Mouse (Mus musculus) limb, embryonic 15.5 days (tissue): ENCODE measurements at regions not wholly inside any gene's neighbourhood (a gene's known extent, or its start where the extent isn't known, plus 50 kb on each side); places are given as distances from the start of the nearest gene placed in this dataset.
A peak's percentile ranks its signal among the peaks of the same experiment; 100 is the strongest.

Experiments
- ATAC-seq: fragments of 200-750 bp; cut with Nextera tagmentation; 2 replicates; pipeline ENCODE4 v1.8.0; 2017; ENCODE audit warnings: low read depth, moderate TSS enrichment; ENCODE audit not compliant: insufficient number of reproducible peaks, low FRiP score, low TSS enrichment
- H3K27ac ChIP-seq: fragments of 300-500 bp; sonication (generic); 2 replicates; pipeline ENCODE4 v1.5.1; 2015; ENCODE audit warnings: moderate library complexity, mild to moderate bottlenecking, inconsistent platforms
- H3K27me3 ChIP-seq: fragments of 300-500 bp; sonication (generic); 2 replicates; pipeline ENCODE4 v1.6.1; 2015; ENCODE audit warnings: inconsistent platforms
- H3K36me3 ChIP-seq: fragments of 300-500 bp; sonication (generic); 2 replicates; pipeline ENCODE4 v1.6.1; 2015; ENCODE audit warnings: inconsistent platforms
- H3K4me1 ChIP-seq: fragments of 300-500 bp; sonication (generic); 2 replicates; pipeline ENCODE4 v1.6.1; 2015; ENCODE audit warnings: inconsistent platforms
- H3K4me2 ChIP-seq: fragments of 300-500 bp; sonication (generic); 2 replicates; pipeline ENCODE4 v1.6.1; 2015; ENCODE audit warnings: mild to moderate bottlenecking, inconsistent platforms
- H3K4me3 ChIP-seq: fragments of 300-500 bp; sonication (generic); 2 replicates; pipeline ENCODE4 v1.5.1; 2015; ENCODE audit warnings: mild to moderate bottlenecking, inconsistent platforms
- H3K9ac ChIP-seq: fragments of 300-500 bp; sonication (generic); 2 replicates; pipeline ENCODE4 v1.6.1; 2015; ENCODE audit warnings: inconsistent platforms
- H3K9me3 ChIP-seq: fragments of 300-500 bp; sonication (generic); 2 replicates; pipeline ENCODE4 v1.6.1; 2016; ENCODE audit warnings: inconsistent platforms
- WGBS: fragments of 180-500 bp; shearing (Covaris S2); methylation state at CpG from one replicate; pipeline ENCODE4 v1.1.7; 2015; 5-methylcytosine and 5-hydroxymethylcytosine counted together

DNA sequence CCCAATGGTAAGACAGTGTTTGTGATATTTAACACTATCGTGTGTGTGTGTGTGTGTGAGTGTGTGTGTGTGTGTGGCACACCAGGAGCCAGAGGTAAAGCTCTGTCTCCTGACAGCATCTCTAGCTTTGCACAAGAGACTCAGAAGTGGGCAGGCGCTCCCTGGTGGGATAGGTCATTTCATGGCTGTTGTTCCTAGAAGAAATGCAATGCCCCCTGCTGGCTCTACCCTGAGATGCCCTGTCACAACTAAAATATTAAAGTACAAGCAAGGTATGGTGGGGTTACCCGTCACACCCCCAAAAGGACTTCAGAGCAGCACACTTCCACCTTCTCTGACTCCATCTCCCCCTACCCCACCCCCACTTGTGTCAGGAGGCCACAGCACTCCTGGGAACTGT, 207.2 kb downstream of the Rpap3 start:
- Histone ChIP-seq H3K27ac (peak overlapping the region; percentile 23; the same call in 1 of the 2 replicates), H3K4me2 (no peak overlapping the region), H3K36me3 (no peaks in the 10 kb centered on the region), H3K9me3 (no peaks in the 10 kb centered on the region), H3K9ac (no peak overlapping the region), H3K4me1 (no peaks in the 10 kb centered on the region), H3K4me3 (no peak overlapping the region), H3K27me3 (no peaks in the 10 kb centered on the region)
- WGBS = 88% methylated on average over 3 of the region's 3 CpGs
- ATAC-seq = no peak

DNA sequence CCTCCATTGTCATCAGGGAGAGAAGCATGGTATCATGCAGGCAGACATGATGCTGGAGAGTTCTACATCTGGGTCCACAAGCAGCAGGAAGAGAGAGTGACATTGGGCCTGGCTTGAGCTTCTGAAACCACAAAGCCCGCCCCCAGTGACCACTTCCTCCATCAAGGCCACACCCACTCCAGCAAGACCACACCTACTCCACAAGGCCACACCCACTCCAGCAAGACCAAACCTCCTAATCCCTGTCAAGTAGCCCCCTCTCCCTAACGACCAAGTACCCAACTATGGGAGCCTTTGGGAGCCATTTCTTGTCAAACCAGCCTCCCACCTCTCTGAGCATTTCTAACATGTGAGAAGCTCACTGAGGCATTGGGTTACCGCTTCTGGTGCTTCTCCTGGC, 209.6 kb downstream of the Rpap3 start:
- 88% methylated on average over 3 of the region's 3 CpGs for whole genome bisulfite sequencing
- no peak overlapping the region for H3K4me3 ChIP-seq
- no peak overlapping the region for H3K9ac ChIP-seq
- no peaks in the 10 kb centered on the region for H3K4me1 ChIP-seq
- H3K27ac ChIP-seq = no peak overlapping the region
- H3K4me2 ChIP-seq = no peak overlapping the region
- no peak for ATAC-seq
- H3K9me3 ChIP-seq = no peaks in the 10 kb centered on the region
- no peaks in the 10 kb centered on the region for H3K27me3 ChIP-seq
- H3K36me3 ChIP-seq = no peaks in the 10 kb centered on the region

DNA sequence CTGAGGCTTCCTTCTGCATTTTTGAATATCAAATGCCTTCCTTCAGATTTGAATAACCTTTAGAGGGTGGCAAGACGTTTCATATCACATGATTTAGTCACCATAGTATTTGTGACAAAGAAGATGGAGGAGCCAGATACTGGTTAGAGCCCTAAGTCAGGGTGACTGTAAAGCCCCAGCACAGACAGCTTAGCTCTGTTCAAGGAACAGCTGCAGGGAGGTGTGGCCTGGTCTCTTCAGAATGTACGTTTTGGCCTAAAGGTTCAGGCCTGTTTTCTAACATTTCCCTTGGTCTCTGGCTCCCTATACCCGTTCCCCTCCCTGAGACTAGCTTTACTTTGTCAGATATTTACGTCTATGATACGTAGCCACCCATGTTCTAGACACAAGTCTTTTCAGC, 212.3 kb downstream of the Rpap3 start:
- no peak for ATAC-seq
- 78% methylated on average over 5 of the region's 5 CpGs for WGBS
- Histone ChIP-seq H3K36me3 (no peaks in the 10 kb centered on the region), H3K27me3 (no peaks in the 10 kb centered on the region), H3K9ac (no peak overlapping the region), H3K27ac (no peak overlapping the region), H3K4me2 (no peak overlapping the region), H3K9me3 (no peaks in the 10 kb centered on the region), H3K4me3 (no peak overlapping the region), H3K4me1 (no peaks in the 10 kb centered on the region)

DNA sequence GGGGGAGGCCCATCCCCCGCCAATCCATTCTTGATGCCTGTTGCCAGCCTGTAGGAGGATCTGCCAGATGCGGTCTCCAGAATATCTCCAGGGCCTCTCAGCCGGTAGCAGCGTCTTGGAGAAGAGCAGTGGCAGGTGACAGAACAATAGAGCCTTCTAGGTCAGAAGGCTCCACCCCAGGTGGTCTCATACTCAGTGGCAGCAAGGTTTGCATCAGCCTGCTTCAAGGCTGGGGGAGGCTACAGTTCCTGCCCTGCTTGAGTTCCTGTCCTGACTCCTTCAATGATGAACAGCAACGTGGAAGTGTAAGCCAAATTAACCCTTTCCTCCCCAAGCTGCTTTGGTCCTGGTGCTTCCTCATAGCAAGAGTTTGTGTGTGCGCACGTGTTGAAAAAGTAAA, 213.8 kb downstream of the Rpap3 start:
- Histone ChIP-seq H3K27ac (no peak overlapping the region), H3K9me3 (no peaks in the 10 kb centered on the region), H3K9ac (no peak overlapping the region), H3K4me1 (no peaks in the 10 kb centered on the region), H3K4me2 (no peak overlapping the region), H3K36me3 (no peaks in the 10 kb centered on the region), H3K4me3 (no peak overlapping the region), H3K27me3 (no peaks in the 10 kb centered on the region)
- 80% methylated on average over 7 of the region's 7 CpGs for WGBS
- no peak for ATAC-seq

DNA sequence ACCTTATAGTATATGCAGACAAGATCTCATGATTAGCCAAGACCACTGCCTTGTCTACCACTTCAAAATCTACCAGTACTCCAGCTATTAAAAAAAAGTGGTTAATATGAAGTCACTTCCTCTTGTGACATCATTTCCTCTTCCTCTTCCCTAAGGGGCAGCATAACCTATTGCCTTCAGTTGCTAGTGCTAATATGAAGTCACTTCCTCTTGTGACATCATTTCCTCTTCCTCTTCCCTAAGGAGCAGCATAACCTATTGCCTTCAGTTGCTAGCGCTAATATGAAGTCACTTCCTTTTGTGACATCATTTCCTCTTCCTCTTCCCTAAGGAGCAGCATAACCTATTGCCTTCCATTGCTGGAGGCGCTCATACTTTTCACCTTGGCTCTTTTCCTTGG, 218.2 kb downstream of the Rpap3 start:
- Histone ChIP-seq H3K27me3 (no peaks in the 10 kb centered on the region), H3K4me1 (no peaks in the 10 kb centered on the region), H3K9me3 (no peaks in the 10 kb centered on the region), H3K4me3 (no peak overlapping the region), H3K27ac (no peak overlapping the region), H3K36me3 (no peaks in the 10 kb centered on the region), H3K4me2 (no peak overlapping the region), H3K9ac (no peak overlapping the region)
- WGBS = 91% methylated on average over 2 of the region's 2 CpGs
- no peak for ATAC-seq

DNA sequence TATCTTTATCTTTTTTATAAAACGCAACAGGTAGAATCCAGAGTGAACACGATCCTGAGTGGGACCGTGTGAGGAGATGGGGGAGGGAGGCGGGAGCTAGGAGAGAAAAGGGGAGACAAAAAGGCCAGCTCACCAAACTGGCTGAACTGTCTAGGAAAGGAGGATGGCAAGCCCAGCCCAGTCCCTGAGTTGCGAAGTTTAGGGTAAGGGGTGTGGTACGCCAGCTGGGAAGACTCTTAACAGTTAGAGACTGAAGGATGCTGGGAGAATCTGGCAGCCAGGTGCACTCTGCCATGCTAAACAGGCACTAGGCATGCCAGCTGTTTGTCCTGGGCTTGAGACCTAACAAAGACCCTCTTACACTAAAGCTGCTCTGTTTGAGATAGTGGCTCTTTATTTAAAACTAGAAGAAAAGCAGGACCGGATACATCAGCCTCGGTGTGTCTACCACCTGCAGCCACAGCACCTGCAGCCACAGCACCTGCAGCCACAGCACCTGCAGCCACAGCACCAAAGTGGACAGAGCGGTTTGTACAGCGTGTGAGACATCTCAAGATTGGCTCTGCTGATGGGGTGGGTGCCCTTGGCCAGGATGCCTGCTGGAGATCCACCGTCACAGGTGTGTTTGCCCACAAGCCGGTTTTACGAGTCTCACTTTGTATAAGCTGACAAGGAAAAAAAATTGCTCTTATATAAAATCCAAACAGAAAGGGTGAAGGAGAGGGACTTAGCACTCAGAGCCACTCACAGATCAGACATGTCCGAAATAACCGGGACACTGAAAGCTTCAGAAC, 225.1 kb upstream of the Amigo2 start:
- no peaks in the 10 kb centered on the region for H3K27me3 ChIP-seq
- H3K36me3 ChIP-seq = no peaks in the 10 kb centered on the region
- H3K27ac ChIP-seq = no peak overlapping the region
- no peak for ATAC-seq
- WGBS = 76% methylated on average over 15 of the region's 15 CpGs
- H3K9me3 ChIP-seq = no peaks in the 10 kb centered on the region
- H3K4me1 ChIP-seq = peaks cover 3% of the 10 kb centered on the region
- H3K4me3 ChIP-seq = no peak overlapping the region
- no peak overlapping the region for H3K9ac ChIP-seq
- no peak overlapping the region for H3K4me2 ChIP-seq

DNA sequence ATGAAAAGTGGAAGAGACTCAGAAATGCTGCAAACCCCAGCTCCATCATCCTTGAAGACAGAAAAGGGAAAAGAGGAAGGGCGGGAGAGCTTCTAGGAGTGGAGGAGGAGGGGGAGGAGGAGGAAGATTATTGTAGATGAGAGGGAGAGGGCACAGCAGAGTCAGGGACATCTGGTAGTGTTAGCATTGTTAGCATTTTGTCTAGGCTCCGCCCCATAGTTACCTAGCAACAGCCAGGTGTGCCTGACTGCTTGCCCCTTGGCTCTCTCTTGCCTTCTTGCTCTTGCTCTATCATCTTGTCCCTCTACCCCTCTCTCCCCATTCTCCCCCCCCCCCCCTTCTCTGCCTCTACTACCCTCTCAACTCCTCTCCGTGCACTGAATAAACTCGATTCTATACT, 224.4 kb upstream of the Amigo2 start:
- WGBS = 81% methylated on average over 4 of the region's 4 CpGs
- Histone ChIP-seq H3K9ac (no peak overlapping the region), H3K4me1 (peaks cover 3% of the 10 kb centered on the region), H3K27me3 (no peaks in the 10 kb centered on the region), H3K27ac (no peak overlapping the region), H3K4me3 (no peak overlapping the region), H3K9me3 (no peaks in the 10 kb centered on the region), H3K4me2 (no peak overlapping the region), H3K36me3 (no peaks in the 10 kb centered on the region)
- ATAC-seq = no peak

DNA sequence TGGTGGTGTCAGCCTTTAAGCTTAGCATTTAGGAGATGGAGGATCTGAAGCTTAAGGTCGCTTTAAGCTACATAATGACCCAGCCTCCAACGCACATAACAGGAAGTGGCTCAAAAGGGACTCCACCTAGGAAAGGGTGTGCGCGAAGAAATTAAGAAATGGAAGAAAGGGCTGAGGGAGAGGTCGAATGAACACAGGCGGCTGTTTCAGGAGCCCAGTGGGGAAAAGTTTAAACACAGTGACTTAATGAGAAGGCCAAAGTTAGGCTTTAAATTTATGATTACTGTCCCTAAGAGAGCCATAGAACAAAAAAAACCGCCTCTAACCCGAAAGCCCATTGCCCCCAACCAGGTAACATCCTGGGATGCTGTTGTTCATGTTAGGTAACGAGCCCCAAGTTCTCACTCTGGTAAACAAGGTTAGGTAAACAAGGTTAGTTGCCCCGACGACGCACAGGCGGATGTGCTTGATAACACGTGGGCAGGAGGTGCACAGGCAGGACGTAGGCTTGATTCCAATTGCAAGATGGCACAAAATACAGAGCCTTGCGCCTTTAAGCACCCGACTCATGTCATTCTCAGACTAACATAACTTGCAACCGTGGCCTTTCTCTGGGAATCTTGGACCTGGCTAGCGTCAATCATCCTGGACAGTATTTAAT, 222.7 kb upstream of the Amigo2 start:
- no peak overlapping the region for H3K4me2 ChIP-seq
- peaks cover 8% of the 10 kb centered on the region for H3K4me1 ChIP-seq
- no peaks in the 10 kb centered on the region for H3K27me3 ChIP-seq
- H3K27ac ChIP-seq = no peak overlapping the region
- no peak overlapping the region for H3K9ac ChIP-seq
- no peak overlapping the region for H3K4me3 ChIP-seq
- ATAC-seq = no peak
- no peaks in the 10 kb centered on the region for H3K9me3 ChIP-seq
- no peaks in the 10 kb centered on the region for H3K36me3 ChIP-seq
- 61% methylated on average over 19 of the region's 19 CpGs for WGBS

DNA sequence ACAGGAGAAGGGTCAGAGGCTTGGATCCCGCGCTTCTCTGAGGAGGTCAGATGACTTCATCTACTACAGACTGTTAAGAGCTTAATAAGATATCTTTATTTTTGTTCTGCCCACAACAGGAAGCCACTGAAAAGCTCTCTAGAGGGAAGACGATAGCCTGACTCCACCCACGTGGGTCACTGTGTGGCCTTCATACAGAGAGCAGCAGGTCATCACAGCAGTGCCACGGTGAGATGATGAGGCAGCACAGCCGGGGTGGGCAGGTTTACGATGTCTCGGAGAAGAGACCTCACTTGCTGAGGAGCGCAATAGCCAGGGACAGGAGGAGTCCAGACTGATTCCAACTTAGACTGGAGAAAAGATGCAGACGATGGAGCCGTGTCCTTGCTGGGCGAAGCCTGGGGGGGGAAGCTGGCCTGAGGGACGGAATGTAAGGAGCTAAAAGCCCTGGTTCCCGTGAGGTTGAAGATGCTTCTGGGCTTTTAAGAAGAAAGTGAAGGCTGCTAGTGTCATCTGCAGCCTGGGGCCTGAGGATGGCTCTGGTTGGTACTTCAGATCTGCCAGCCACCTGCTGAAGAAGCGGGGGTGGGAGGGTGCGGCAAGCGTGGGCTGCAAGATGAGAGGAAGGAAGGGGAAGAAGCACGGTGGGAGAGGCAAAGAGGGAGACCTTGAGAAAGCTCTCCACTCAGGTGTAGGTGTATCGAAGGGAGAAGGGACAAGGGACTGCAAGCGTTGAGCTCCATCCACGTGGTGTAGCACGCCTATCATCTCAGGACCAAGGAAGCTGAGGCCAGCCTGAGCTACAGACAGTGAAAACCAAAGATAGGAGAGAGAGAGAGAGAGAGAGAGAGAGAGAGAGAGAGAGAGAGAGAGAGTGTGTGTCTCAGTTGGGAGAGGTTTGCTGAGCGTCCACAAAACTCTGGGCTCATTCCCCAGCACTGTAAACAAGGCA, 221.9 kb upstream of the Amigo2 start:
- Histone ChIP-seq H3K36me3 (no peaks in the 10 kb centered on the region), H3K9me3 (no peaks in the 10 kb centered on the region), H3K4me1 (peaks cover 11% of the 10 kb centered on the region), H3K9ac (no peak overlapping the region), H3K4me2 (no peak overlapping the region), H3K27me3 (no peaks in the 10 kb centered on the region), H3K27ac (no peak overlapping the region), H3K4me3 (no peak overlapping the region)
- ATAC-seq = no peak
- WGBS = 68% methylated on average over 23 of the region's 23 CpGs

DNA sequence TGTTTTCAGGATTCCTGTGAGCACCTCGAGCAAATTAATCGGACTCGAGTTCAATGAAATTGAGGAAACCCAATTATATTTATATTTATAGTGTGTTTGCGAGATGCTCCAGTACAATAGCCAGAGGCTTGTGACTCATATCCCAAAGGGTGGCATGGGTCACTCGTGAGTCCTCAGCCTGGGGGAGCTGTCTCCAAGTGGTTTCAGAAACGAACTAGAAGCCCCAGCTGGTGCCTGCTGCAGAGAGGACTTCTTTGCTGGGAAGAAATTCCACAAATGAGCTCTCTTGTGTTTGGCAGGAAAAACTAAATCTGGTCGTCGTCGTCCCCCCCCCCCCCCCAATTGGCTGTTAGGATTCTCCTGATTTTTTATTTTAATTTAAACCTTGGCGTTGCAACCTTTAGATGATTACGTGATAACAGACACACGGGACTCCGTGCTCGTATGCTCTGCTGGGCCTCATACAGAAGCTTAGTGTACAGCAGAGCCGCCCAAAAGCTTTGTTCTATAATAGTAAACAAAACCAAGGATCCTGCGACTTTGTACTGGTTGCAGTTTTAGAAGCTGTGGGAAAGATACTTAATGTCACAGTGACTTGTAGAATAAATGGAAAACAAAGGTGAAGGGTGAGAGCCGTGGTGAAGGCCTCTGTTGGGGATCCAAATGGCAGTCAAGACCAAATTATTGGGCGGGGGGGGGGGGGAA, 220.8 kb upstream of the Amigo2 start:
- Histone ChIP-seq H3K9me3 (no peaks in the 10 kb centered on the region), H3K4me1 (peaks cover 11% of the 10 kb centered on the region), H3K36me3 (no peaks in the 10 kb centered on the region), H3K27me3 (no peaks in the 10 kb centered on the region), H3K9ac (no peak overlapping the region), H3K4me2 (no peak overlapping the region), H3K4me3 (no peak overlapping the region), H3K27ac (no peak overlapping the region)
- 72% methylated on average over 18 of the region's 18 CpGs for WGBS
- no peak for ATAC-seq

DNA sequence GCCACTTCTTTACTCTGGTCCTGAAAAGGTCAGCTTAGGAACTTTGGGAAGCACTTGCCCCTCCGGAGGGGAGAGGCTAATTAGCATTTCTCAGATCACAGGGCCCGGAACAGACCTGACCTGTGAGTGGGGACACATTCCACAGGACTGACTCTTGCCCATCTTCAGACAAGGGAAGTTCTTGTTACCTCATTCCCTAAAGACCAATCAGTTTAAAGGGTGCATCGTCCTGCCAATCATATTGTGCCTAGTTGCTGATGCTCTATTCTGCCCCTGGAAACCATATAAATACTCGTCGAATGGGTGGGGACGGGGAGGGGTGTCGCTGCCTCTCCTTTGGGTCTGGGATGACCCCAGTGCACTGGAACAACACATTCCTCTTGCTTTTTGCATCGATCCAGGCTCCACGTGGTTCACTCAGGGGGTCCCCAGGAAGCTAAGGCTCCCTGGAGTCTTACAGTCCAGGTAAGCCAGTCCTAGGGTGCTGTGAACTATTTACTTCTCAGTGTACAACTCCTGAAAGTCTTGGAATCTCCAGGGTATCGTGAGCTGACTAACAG, 219.9 kb upstream of the Amigo2 start:
- H3K4me3 ChIP-seq = no peak overlapping the region
- peaks cover 13% of the 10 kb centered on the region for H3K4me1 ChIP-seq
- no peaks in the 10 kb centered on the region for H3K27me3 ChIP-seq
- no peak for ATAC-seq
- H3K4me2 ChIP-seq = no peak overlapping the region
- H3K36me3 ChIP-seq = no peaks in the 10 kb centered on the region
- H3K27ac ChIP-seq = no peak overlapping the region
- 82% methylated on average over 10 of the region's 10 CpGs for WGBS
- H3K9ac ChIP-seq = no peak overlapping the region
- H3K9me3 ChIP-seq = no peaks in the 10 kb centered on the region
